Mouse (Mus musculus) stomach, postnatal 0 days (tissue): ENCODE measurements around the gene Tril.

Source experiments
- CTCF ChIP-seq: IDR thresholded peaks from 2 replicates; pipeline ENCODE4 v1.5.1; 2016; ENCODE audit warnings: antibody characterized with exemption, low read depth, mild to moderate bottlenecking, moderate library complexity
- EP300 ChIP-seq: optimal IDR thresholded peaks from 2 replicates; pipeline ENCODE3; 2016; ENCODE audit warnings: antibody characterized with exemption

- TF ChIP-seq CTCF, result no peak
- no peak for TF ChIP-seq EP300
These were observed 52.4 kb downstream of the Tril start for GRCm38 (mm10) chr6:53768275-53768674.
